Mouse (Mus musculus) embryonic facial prominence, embryonic 11.5 days (tissue): ENCODE measurements around the gene Ankrd49. TPM values are rescaled to one million over a fixed set of nuclear protein-coding genes. Genes with fewer than 3 reads are reported as not detected.

ENCODE experiments used
- ATAC-seq: fragments of 200-750 bp; cut with Nextera tagmentation; replicated peaks from 2 replicates; pipeline ENCODE4 v1.8.0; 2017; ENCODE audit warnings: low read depth; ENCODE audit not compliant: insufficient number of reproducible peaks, low FRiP score, low TSS enrichment
- DNase-seq: peaks from one replicate; pipeline ENCODE4 v3.0.0-alpha.2; 2015; ENCODE audit warnings: low spot score
- H3K27ac ChIP-seq: fragments of 300-500 bp; sonication (generic); replicated peaks from 2 replicates; pipeline ENCODE4 v1.5.1; 2014; ENCODE audit warnings: mild to moderate bottlenecking, low read depth, low read length, control low read depth
- H3K27me3 ChIP-seq: fragments of 300-500 bp; sonication (generic); 2 replicates; pipeline ENCODE4 v1.6.1; 2014; ENCODE audit warnings: mild to moderate bottlenecking, low read length, moderate library complexity, mixed read lengths; ENCODE audit not compliant: control insufficient read depth, insufficient read depth
- H3K36me3 ChIP-seq: fragments of 300-500 bp; sonication (generic); replicated peaks from 2 replicates; pipeline ENCODE4 v1.6.1; 2014; ENCODE audit warnings: low read depth, mild to moderate bottlenecking, low read length, moderate library complexity, mixed read lengths; ENCODE audit not compliant: control insufficient read depth, insufficient read depth
- H3K4me1 ChIP-seq: fragments of 300-500 bp; sonication (generic); 2 replicates; pipeline ENCODE4 v1.6.1; 2014; ENCODE audit warnings: low read length, mixed read lengths; ENCODE audit not compliant: control insufficient read depth, insufficient read depth
- H3K4me2 ChIP-seq: fragments of 300-500 bp; sonication (generic); 2 replicates; pipeline ENCODE4 v1.6.1; 2014; ENCODE audit warnings: low read depth, mild to moderate bottlenecking, control low read depth, low read length, moderate library complexity
- H3K4me3 ChIP-seq: fragments of 300-500 bp; sonication (generic); 2 replicates; pipeline ENCODE4 v1.5.1; 2014; ENCODE audit warnings: low read depth, low read length, control low read depth
- H3K9ac ChIP-seq: fragments of 300-500 bp; sonication (generic); replicated peaks from 2 replicates; pipeline ENCODE4 v1.6.1; 2014; ENCODE audit warnings: mild to moderate bottlenecking, control low read depth, low read length
- H3K9me3 ChIP-seq: fragments of 300-500 bp; sonication (generic); replicated peaks from 2 replicates; pipeline ENCODE4 v1.6.1; 2016; ENCODE audit warnings: mild to moderate bottlenecking, low read length, inconsistent platforms, mixed read lengths; ENCODE audit not compliant: control insufficient read depth
- WGBS: fragments of 180-500 bp; shearing (Covaris S2); extraction: QIAGEN DNeasy Blood & Tissue Kit; methylation state at CpG from one replicate; pipeline ENCODE4 v1.1.7; 2014; 5-methylcytosine and 5-hydroxymethylcytosine counted together
- polyA plus RNA-seq: library from polyadenylated mRNA; unstranded; fragments of >200 nt; fragmentation: Nextera tagmentation; extraction: Ambion mirVana; gene quantifications from 2 replicates; pipeline ENCODE4 v1.2.1, GENCODE M21; 2014

Gene Ankrd49
- polyA plus RNA-seq, 1 experiment from 2014 or later: 57.3 TPM

DNA sequence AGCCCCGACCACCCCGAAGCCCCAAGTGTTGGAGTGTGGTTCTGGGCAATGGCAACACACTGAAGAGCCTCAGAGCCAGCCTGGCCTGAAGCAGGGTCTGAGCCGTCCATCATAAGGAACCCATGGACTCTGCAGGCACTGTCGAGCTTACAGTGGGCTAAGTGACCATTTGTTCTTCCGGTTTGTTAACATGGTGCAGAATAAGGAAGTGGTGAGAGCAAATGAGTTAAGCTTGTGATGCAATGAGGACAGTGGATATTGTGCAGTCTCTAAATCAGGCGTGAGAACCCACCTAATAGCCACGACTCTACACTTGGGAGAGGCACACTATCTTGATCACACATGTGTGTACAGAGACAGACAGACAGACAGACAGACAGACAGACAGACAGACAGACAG lies 26.1 kb downstream of the Ankrd49 start:
- ATAC-seq (no peak), DNase-seq (no peak)
- Histone ChIP-seq H3K4me3 (no peak overlapping the region), H3K27me3 (no peaks in the 10 kb centered on the region), H3K4me1 (no peaks in the 10 kb centered on the region), H3K9ac (no peak overlapping the region), H3K9me3 (no peaks in the 10 kb centered on the region), H3K27ac (no peak overlapping the region), H3K4me2 (no peak overlapping the region), H3K36me3 (no peaks in the 10 kb centered on the region)
- WGBS: 74% methylated on average over 7 of the region's 7 CpGs

DNA sequence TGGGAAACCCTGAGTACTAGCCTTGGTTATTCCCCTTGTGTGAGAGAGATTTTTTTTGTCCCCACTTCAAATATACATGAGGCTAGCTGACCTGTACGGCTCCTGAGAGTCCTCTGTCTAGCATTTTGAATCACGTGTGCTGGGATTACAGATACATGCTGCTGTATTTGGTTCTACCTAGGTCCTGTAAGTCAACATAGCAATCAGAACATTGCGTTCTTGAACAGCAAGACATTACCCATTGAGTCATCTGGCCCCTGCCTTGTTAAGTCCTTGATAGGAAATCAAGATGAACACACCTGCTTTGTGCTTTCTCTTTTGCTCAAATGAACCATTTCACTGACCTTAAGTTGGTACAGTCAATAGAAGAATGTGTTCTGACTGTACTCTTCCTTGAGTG lies 30.2 kb downstream of the Ankrd49 start:
- Histone ChIP-seq H3K27ac (no peak overlapping the region), H3K9ac (no peak overlapping the region), H3K4me2 (no peak overlapping the region), H3K4me1 (peaks cover 3% of the 10 kb centered on the region; the same call in 1 of the 2 replicates), H3K4me3 (no peak overlapping the region), H3K27me3 (no peaks in the 10 kb centered on the region; the same call in 1 of the 2 replicates), H3K36me3 (no peaks in the 10 kb centered on the region), H3K9me3 (no peaks in the 10 kb centered on the region)
- DNase-seq (no peak), ATAC-seq (no peak)
- WGBS: 85% methylated on average over 3 of the region's 3 CpGs

DNA sequence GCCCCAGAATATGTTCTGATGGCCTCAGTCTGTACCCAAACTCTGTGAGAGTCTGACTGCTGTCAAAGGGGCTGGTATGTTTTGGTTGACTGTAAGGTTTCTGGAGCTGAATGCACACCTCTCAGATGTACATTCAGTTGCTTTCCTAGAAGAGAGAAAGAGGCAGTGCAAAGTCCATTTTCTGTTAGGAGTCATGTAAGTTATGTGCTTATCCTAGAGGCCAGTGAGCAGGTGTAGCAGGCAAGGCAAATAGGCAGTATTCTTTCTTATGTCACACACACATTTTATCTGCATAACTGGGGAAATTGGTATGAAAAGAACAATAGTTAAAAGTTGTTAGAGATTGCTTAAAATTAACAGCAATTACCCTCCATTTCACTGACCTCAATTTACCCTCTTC lies 30.7 kb downstream of the Ankrd49 start:
- H3K27ac ChIP-seq: no peak overlapping the region
- no peaks in the 10 kb centered on the region for H3K36me3 ChIP-seq
- no peak for ATAC-seq
- H3K4me2 ChIP-seq: no peak overlapping the region
- H3K4me1 ChIP-seq: peaks cover 3% of the 10 kb centered on the region; the same call in 1 of the 2 replicates
- no peaks in the 10 kb centered on the region for H3K9me3 ChIP-seq
- DNase-seq: no peak
- no peak overlapping the region for H3K4me3 ChIP-seq
- H3K9ac ChIP-seq: no peak overlapping the region
- H3K27me3 ChIP-seq: no peaks in the 10 kb centered on the region; the same call in 1 of the 2 replicates

DNA sequence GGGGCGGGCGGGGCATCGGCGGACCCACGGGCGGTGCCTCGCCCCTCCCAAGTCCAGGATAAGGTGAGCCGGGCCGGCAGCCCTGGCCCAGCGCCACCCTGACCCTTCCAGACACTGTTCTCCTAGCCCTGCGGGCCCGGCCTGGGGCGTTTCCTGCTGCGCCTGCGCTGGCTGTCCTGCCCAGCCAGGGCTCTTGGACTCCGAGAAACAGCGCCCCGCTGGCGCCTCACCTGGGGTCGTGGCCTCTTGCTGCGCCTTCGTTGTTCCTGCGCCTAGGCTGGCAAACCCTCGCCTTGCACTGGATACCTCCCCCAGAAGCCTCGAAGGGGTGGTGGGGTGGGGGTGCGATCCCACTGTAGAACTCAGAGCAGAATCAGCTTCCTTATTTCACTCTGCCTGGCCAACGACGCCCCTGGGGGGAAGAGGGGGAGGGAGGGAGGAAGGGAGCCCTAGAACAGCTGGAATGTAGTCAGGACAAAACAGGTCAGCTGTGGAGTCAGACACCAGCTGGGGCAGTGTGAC lies 32.6 kb downstream of the Ankrd49 start, which contains the start of gene Fut4:
TSS of gene Fut4 (minus strand) at position 393 of the 522 bp plus-strand sequence.
- peak within 1 kb of the TSS; percentile 98 for H3K4me2 ChIP-seq
- DNase-seq (peak; percentile 68), ATAC-seq (peak; percentile 80)
- H3K36me3 ChIP-seq: no peaks in the 10 kb centered on the region
- 0% methylated on average over 27 of the region's 28 CpGs for WGBS
- peaks cover 3% of the 10 kb centered on the region; the same call in 1 of the 2 replicates for H3K4me1 ChIP-seq
- no peaks in the 10 kb centered on the region; the same call in 1 of the 2 replicates for H3K27me3 ChIP-seq
- no peaks in the 10 kb centered on the region for H3K9me3 ChIP-seq
- peak within 1 kb of the TSS; percentile 20; the same call in 1 of the 2 replicates for H3K27ac ChIP-seq
- peak within 1 kb of the TSS; percentile 72 for H3K9ac ChIP-seq
- peak within 1 kb of the TSS; percentile 57 for H3K4me3 ChIP-seq

GRCm38 (mm10) chr9:14751503-14752000 lies 33.1 kb downstream of the Ankrd49 start:
- peak; percentile 45 for DNase-seq
- Histone ChIP-seq H3K36me3 (no peaks in the 10 kb centered on the region), H3K4me3 (peak overlapping the region; percentile 57), H3K9ac (peak overlapping the region; percentile 72), H3K4me2 (peak overlapping the region; percentile 98), H3K9me3 (no peaks in the 10 kb centered on the region), H3K27me3 (no peaks in the 10 kb centered on the region; the same call in 1 of the 2 replicates), H3K27ac (0 out of 2 replicates have a peak overlapping the region, but pooled peaks have one; percentile 20), H3K4me1 (peaks cover 3% of the 10 kb centered on the region; the same call in 1 of the 2 replicates)
- 0% methylated on average over 34 of the region's 50 CpGs for WGBS
- peak; percentile 75 for ATAC-seq

- ATAC-seq: peak; percentile 44; the same call in 1 of the 2 replicates
- Histone ChIP-seq H3K36me3 (no peaks in the 10 kb centered on the region), H3K27me3 (no peaks in the 10 kb centered on the region; the same call in 1 of the 2 replicates), H3K4me1 (peaks cover 3% of the 10 kb centered on the region; the same call in 1 of the 2 replicates), H3K27ac (no peak overlapping the region), H3K4me2 (peak overlapping the region; percentile 98), H3K9me3 (no peaks in the 10 kb centered on the region), H3K9ac (peak overlapping the region; percentile 72), H3K4me3 (peak overlapping the region; percentile 57)
- WGBS: 58% methylated on average over 42 of the region's 42 CpGs
- no peak for DNase-seq
Observed at GRCm38 (mm10) chr9:14750901-14751502, 33.7 kb downstream of the Ankrd49 start.

DNA sequence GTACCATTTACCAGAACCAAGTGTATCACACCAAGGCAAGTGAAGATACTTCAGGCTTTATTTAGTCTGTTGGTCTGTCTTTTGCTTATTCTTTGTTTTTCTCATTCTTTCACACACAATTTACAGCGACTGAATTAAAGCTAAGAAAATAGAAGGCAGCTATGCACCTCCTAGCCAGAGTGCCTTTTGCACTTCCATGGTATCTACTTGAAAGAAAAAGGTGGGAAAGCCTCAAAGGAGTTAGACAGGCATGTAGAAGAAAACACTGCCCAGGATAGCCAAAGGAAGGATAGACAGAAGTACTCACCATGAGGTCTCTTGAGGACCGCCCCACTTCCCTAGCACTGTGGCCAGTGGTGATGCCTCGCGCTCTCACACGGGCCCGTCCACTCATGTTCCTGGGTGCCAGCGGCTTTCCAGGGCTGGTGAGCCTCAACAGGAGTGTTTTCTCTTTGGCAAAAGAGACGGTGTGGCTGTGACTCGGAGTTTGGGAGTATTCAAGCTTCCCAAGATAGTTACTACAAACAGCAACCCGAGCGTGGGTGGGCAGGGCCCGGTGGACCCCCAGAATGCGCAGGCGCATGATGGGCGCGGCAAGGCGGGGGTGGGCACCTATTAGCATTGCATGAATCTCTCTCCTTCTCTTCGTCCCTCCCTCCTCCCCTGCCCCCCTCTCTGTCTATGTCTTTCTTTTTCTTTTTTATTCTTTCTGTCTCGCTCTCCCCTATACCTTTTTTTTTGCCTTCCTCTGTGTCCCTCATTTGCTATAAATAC lies 44.3 kb downstream of the Ankrd49 start, which contains the start of gene Piwil4:
TSS of gene Piwil4 (minus strand) at position 583 of the 774 bp plus-strand sequence.
- no peak for ATAC-seq
- WGBS: 87% methylated on average over 19 of the region's 19 CpGs

More for the DNA sequence above, 44.3 kb downstream of the Ankrd49 start, which contains the start of gene Piwil4:
- Histone ChIP-seq H3K27me3 (no peaks in the 10 kb centered on the region), H3K9me3 (no peaks in the 10 kb centered on the region), H3K36me3 (no peaks in the 10 kb centered on the region), H3K27ac (no peak within 1 kb of the TSS), H3K4me1 (no peaks in the 10 kb centered on the region), H3K4me3 (no peak within 1 kb of the TSS), H3K9ac (no peak within 1 kb of the TSS), H3K4me2 (no peak within 1 kb of the TSS)
- DNase-seq: no peak
